Mouse (Mus musculus) limb, embryonic 14.5 days (tissue): Measurements from ENCODE around the gene Btbd16. TPM values are rescaled to one million over a fixed set of nuclear protein-coding genes. Genes with fewer than 3 reads are reported as not detected.

Experiments used
- ATAC-seq: fragments of 200-750 bp; cut with Nextera tagmentation; 2 replicates; pipeline ENCODE4 v1.8.0; 2017; ENCODE audit warnings: low read depth, moderate number of reproducible peaks, moderate TSS enrichment; ENCODE audit not compliant: low FRiP score
- DNase-seq: peaks from one replicate; pipeline ENCODE4 v3.0.0-alpha.2; 2015; ENCODE audit warnings: low spot score
- H3K27ac ChIP-seq: fragments of 300-500 bp; sonication (generic); replicated peaks from 2 replicates; pipeline ENCODE4 v1.5.1; 2014; ENCODE audit warnings: low read depth, mild to moderate bottlenecking, low read length, moderate library complexity, mixed read lengths
- H3K27me3 ChIP-seq: fragments of 300-500 bp; sonication (generic); 2 replicates; pipeline ENCODE4 v1.6.1; 2014; ENCODE audit warnings: low read length, mixed read lengths; ENCODE audit not compliant: control insufficient read depth, insufficient read depth
- H3K36me3 ChIP-seq: fragments of 300-500 bp; sonication (generic); 2 replicates; pipeline ENCODE4 v1.6.1; 2014; ENCODE audit warnings: mild to moderate bottlenecking, low read length, moderate library complexity, mixed read lengths; ENCODE audit not compliant: control insufficient read depth, insufficient read depth
- H3K4me1 ChIP-seq: fragments of 300-500 bp; sonication (generic); 2 replicates; pipeline ENCODE4 v1.6.1; 2014; ENCODE audit warnings: antibody characterized with exemption, low read length, mixed read lengths; ENCODE audit not compliant: control insufficient read depth, insufficient read depth
- H3K4me2 ChIP-seq: fragments of 300-500 bp; sonication (generic); replicated peaks from 2 replicates; pipeline ENCODE4 v1.6.1; 2014; ENCODE audit warnings: low read depth, mild to moderate bottlenecking, low read length, moderate library complexity; ENCODE audit not compliant: severe bottlenecking
- H3K4me3 ChIP-seq: fragments of 300-500 bp; sonication (generic); replicated peaks from 2 replicates; pipeline ENCODE4 v1.5.1; 2014; ENCODE audit warnings: low read length
- H3K9ac ChIP-seq: fragments of 300-500 bp; sonication (generic); 2 replicates; pipeline ENCODE4 v1.6.1; 2014; ENCODE audit warnings: mild to moderate bottlenecking, low read depth, low read length, moderate library complexity; ENCODE audit not compliant: severe bottlenecking
- H3K9me3 ChIP-seq: fragments of 300-500 bp; sonication (generic); 2 replicates; pipeline ENCODE4 v1.6.1; 2016; ENCODE audit warnings: low read length; ENCODE audit not compliant: control insufficient read depth
- POLR2A ChIP-seq: fragments of 200-500 bp; IDR thresholded peaks from 2 replicates; pipeline ENCODE4 v1.8.0; 2012; ENCODE audit warnings: inconsistent platforms, mild to moderate bottlenecking, moderate library complexity, borderline replicate concordance; ENCODE audit not compliant: insufficient read depth, insufficient read length; ENCODE audit errors: extremely low read depth
- WGBS: fragments of 180-500 bp; shearing (Covaris S2); extraction: QIAGEN DNeasy Blood & Tissue Kit; methylation state at CpG from one replicate; pipeline ENCODE4 v1.1.7; 2014; 5-methylcytosine and 5-hydroxymethylcytosine counted together
- polyA plus RNA-seq, 2 experiments: library from polyadenylated mRNA; depleted of rRNA in 1 of 2; stranded (reverse) in 1 of 2; unstranded in 1 of 2; fragments of >200 nt; fragmentation: Nextera tagmentation in 1 of 2; extraction: Ambion mirVana in 1 of 2; gene quantifications; 2 replicates each; pipeline versions ENCODE4 v1.2.1 to v1.2.3; 2012 to 2014

The Btbd16 gene
- polyA plus RNA-seq, 2 experiments = 0.05 TPM; not detected in 1

DNA sequence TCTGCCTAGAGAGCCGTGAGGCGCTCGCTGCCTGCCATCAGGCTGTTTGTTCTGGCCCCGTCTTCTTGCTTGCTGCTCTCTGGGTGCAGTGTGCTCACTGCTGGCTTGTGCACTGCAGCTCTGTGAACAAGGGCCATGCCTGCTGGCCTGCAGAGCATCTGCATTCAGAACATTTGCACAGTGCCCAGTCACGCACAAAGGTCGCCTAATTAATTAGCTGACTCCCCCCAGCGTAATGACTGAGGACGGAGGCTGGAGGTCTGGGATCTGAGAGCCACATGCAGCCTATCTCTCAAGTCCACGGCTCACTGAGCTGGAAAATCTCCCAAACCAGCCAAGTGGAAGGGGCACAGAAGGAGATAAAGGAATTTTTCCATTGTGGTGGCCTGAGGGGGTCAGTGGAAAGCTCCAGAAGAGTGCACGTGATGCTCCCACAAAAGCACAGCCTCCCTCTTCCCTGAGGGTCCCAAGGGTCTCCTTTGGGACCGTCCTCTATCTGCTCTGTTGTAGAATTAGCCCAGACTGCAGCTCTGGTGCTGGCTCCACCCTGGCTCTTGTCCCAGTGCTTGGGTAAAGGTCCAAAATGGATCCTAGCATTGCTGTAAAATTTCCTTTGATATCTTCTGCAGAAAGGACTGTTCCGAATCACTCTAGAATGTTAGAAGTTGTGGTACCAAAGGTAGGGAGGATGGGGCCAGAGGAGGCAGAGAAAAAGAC is 64.2 kb downstream of the Btbd16 start:
- Histone ChIP-seq H3K9me3 (no peaks in the 10 kb centered on the region), H3K4me3 (no peak overlapping the region), H3K27ac (no peak overlapping the region), H3K4me2 (no peak overlapping the region), H3K9ac (no peak overlapping the region; the same call in 1 of the 2 replicates), H3K36me3 (no peaks in the 10 kb centered on the region), H3K4me1 (peaks cover 5% of the 10 kb centered on the region; the same call in 1 of the 2 replicates), H3K27me3 (no peaks in the 10 kb centered on the region)
- no peak for TF ChIP-seq POLR2A
- ATAC-seq = no peak
- DNase-seq = no peak
- WGBS = 46% methylated on average over 12 of the region's 12 CpGs

DNA sequence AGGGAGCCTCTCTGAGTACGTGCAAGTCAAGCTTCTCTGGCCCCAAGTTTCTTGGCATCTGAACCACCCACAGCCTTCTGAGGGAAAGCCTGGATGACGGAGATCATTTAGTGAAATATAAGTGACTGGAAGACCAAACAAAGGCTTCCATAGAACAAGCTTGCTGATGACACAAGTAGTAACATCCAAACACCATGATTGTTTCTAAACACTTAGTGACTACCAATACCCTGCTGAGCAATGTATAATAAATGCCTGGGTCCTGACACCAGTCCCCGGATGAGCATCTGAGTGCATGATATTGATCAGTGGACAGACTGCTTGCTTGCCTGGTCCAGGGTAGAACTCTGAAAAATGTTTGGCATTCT is 64.8 kb downstream of the Btbd16 start:
- TF ChIP-seq POLR2A = no peak
- ATAC-seq = no peak
- Histone ChIP-seq H3K9me3 (no peaks in the 10 kb centered on the region), H3K36me3 (no peaks in the 10 kb centered on the region), H3K27me3 (no peaks in the 10 kb centered on the region), H3K4me1 (peaks cover 5% of the 10 kb centered on the region; the same call in 1 of the 2 replicates), H3K9ac (no peak overlapping the region), H3K27ac (no peak overlapping the region), H3K4me3 (no peak overlapping the region), H3K4me2 (no peak overlapping the region)
- 85% methylated on average over 3 of the region's 3 CpGs for WGBS
- DNase-seq = no peak

GRCm38 (mm10) chr7:130839380-130840100 is 65.7 kb downstream of the Btbd16 start:
- no peak for ATAC-seq
- H3K9ac ChIP-seq = no peak overlapping the region
- H3K36me3 ChIP-seq = no peaks in the 10 kb centered on the region
- DNase-seq = no peak
- H3K9me3 ChIP-seq = no peaks in the 10 kb centered on the region
- no peaks in the 10 kb centered on the region for H3K27me3 ChIP-seq
- 88% methylated on average over 12 of the region's 12 CpGs for WGBS
- TF ChIP-seq POLR2A = no peak
- H3K4me3 ChIP-seq = no peak overlapping the region
- no peak overlapping the region for H3K27ac ChIP-seq
- H3K4me1 ChIP-seq = peaks cover 5% of the 10 kb centered on the region; the same call in 1 of the 2 replicates
- no peak overlapping the region for H3K4me2 ChIP-seq

DNA sequence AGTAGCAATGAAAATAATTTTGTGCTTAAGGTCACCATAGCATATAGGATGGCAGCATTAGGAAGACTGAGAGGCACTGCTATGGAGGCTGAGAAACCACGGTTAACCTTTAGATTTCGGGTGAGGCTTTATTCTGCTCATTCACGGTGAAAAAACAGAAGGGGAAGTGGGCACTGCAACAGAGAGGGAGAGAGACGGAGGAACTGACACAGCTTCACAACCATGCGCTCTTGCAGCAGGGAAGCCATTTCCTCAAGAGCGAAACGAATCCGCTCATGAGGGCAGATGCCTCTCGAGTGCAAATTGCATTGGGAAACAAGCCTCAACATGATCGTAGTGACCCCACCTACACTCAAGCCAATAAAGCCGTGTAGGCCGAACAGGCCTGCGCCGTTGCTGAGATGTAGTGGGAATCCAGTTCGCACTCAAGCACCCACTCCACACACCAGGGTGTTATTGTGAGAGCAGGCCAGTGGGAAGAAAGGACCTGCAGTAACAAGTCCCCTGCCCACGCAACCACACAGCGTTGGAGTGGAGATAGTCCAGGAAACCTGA is 73.4 kb downstream of the Btbd16 start:
- Histone ChIP-seq H3K27ac (no peak overlapping the region), H3K36me3 (no peaks in the 10 kb centered on the region), H3K9ac (no peak overlapping the region), H3K4me3 (no peak overlapping the region), H3K4me2 (no peak overlapping the region), H3K27me3 (no peaks in the 10 kb centered on the region), H3K9me3 (no peaks in the 10 kb centered on the region), H3K4me1 (no peaks in the 10 kb centered on the region)
- ATAC-seq (no peak), DNase-seq (no peak)
- WGBS = 81% methylated on average over 17 of the region's 17 CpGs
- no peak for TF ChIP-seq POLR2A

GRCm38 (mm10) chr7:130854684-130855292 is 80.9 kb downstream of the Btbd16 start:
- Histone ChIP-seq H3K9ac (no peak overlapping the region), H3K4me2 (no peak overlapping the region), H3K9me3 (no peaks in the 10 kb centered on the region), H3K27me3 (no peaks in the 10 kb centered on the region; the same call in 1 of the 2 replicates), H3K4me3 (no peak overlapping the region), H3K36me3 (no peaks in the 10 kb centered on the region), H3K4me1 (no peaks in the 10 kb centered on the region), H3K27ac (no peak overlapping the region)
- WGBS = 73% methylated on average over 4 of the region's 4 CpGs
- DNase-seq = no peak
- no peak for TF ChIP-seq POLR2A
- no peak for ATAC-seq
